Mouse (Mus musculus) kidney, adult 2 months (tissue): ENCODE measurements around the gene Ccdc51. TPM values are rescaled to one million over a fixed set of nuclear protein-coding genes. Genes with fewer than 3 reads are reported as not detected.

ENCODE experiments used
- DNase-seq: peaks from one replicate; pipeline ENCODE4 v3.0.0; 2021
- H3K27ac ChIP-seq: fragments of 200-500 bp; 2 replicates; pipeline ENCODE4 v1.5.1; 2012; ENCODE audit warnings: low read depth, low read length, control low read depth, inconsistent platforms; ENCODE audit not compliant: insufficient read depth
- H3K27me3 ChIP-seq: fragments of 200-500 bp; replicated peaks from 2 replicates; pipeline ENCODE4 v1.6.1; 2012; ENCODE audit warnings: mild to moderate bottlenecking, moderate library complexity, low read length, inconsistent platforms; ENCODE audit not compliant: control insufficient read depth, insufficient read depth
- H3K36me3 ChIP-seq: fragments of 200-500 bp; 2 replicates; pipeline ENCODE4 v1.6.1; 2012; ENCODE audit warnings: mild to moderate bottlenecking, moderate library complexity, low read length, inconsistent platforms; ENCODE audit not compliant: control insufficient read depth, insufficient read depth
- H3K4me1 ChIP-seq: fragments of 200-500 bp; 2 replicates; pipeline ENCODE4 v1.6.1; 2011; ENCODE audit warnings: low read length; ENCODE audit not compliant: control insufficient read depth, insufficient read depth
- H3K4me3 ChIP-seq: fragments of 200-500 bp; 2 replicates; pipeline ENCODE4 v1.5.1; 2011; ENCODE audit warnings: mild to moderate bottlenecking, low read depth, low read length, control low read depth; ENCODE audit not compliant: insufficient read depth
- CTCF ChIP-seq: fragments of 200-500 bp; conservative IDR thresholded peaks from 2 replicates; pipeline ENCODE4 v1.5.1; 2011; ENCODE audit warnings: low read depth, mild to moderate bottlenecking, control low read depth, low read length, moderate library complexity, mixed read lengths; ENCODE audit not compliant: insufficient read depth, insufficient read length
- POLR2A ChIP-seq: fragments of 200-500 bp; IDR thresholded peaks from one replicate; pipeline ENCODE4 v1.6.1; 2011; ENCODE audit warnings: low read depth, low read length, control low read depth
- WGBS: fragments of 180-500 bp; shearing (Covaris S2); methylation state at CpG from one replicate; pipeline ENCODE4 v1.1.7; 2018; 5-methylcytosine and 5-hydroxymethylcytosine counted together
- polyA plus RNA-seq: library from polyadenylated mRNA; depleted of rRNA; stranded (reverse); fragments of >200 nt; gene quantifications from 2 replicates; pipeline ENCODE4 v1.2.3, GENCODE M21; 2012

Ccdc51 gene
- polyA plus RNA-seq, 1 experiment = 11.4 TPM

DNA sequence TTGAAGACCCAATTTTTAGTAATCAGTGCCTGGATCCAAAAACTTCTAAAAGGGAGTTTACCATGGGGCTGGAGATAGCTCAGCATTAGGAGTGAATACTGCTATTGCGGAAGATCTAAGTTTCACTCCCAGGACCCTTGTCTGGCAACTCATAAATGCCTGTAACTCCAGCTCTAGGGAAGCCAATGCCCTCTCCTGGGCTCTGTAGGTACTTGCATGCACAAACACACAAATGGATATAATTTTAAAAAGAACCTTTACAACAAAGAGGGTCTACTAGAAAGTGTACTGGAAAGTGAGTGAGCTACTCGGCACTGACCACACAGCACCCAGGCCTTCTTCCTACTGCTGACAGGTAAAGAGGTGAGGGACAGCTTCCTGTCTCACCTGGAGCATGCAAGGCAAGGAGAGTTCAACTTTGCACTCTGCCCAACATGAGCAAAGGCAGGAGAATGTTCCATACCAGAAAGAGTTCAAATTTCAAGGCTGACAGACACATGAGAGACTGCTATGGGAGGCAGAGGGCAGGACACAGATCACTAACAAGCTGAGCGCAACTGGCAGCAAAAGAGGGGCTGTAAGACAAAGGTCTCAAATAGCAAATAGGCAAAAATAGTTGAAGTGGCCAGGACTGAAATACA is 14.1 kb upstream of the Ccdc51 start:
- TF ChIP-seq POLR2A (no peak), CTCF (0 out of 2 replicates have a peak, but pooled peaks have one; percentile 16)
- no peak overlapping the region for H3K27ac ChIP-seq
- H3K27me3 ChIP-seq = no peaks in the 10 kb centered on the region
- H3K4me1 ChIP-seq = no peaks in the 10 kb centered on the region; the same call in 1 of the 2 replicates
- WGBS = 79% methylated on average over 3 of the region's 3 CpGs
- H3K36me3 ChIP-seq = no peaks in the 10 kb centered on the region; the same call in 1 of the 2 replicates
- no peak overlapping the region for H3K4me3 ChIP-seq
- DNase-seq = peak; percentile 53

DNA sequence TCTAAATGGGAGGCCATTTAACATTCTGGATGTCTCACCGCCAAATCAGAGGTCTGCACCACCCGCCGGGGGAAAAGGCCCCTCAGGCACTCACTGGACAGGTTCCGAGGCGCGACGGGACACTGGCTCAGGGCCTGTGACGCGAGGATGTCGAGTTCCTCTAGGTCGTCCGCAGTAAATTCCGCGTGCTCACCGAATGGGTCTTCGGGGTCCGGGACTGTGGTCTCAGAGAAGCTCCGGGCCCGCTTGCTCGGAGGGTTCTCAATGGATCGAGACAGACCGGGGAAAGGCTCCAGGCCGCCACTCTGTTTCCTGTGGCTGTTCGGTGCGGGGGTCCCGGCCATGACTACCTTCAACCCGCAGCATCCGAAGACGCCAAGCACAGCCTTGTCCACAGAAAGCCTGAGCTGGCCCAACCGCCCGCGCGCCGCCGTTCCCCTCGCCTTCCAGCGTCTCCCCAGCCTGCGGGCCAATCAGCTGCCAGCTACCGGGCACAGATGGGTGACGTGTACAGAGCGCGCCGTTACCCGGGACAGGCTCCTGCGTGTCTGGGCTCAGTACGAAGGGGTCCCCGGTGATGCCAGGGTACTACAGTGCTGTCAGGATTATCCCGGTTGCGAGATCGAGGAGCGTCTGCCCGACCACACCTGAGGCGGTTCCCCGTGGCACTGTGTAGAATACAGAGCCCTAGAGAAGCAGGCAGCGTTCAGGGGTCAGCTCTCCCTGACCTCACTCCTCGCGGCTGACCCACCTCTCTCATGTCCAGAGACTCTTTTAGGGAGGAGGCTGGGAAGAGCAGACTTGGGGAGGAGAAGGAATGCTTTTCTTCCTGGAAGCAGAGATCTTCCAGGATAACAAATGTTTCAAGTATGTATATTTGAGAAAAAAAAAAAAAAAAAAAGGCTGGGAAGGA is 8.4 kb upstream of the Ccdc51 start, which contains the start of gene Atrip:
Gene Atrip (minus strand): TSS at position 464 of the 913 bp plus-strand sequence.
- Histone ChIP-seq H3K36me3 (no peaks in the 10 kb centered on the region; the same call in 1 of the 2 replicates), H3K27ac (peak within 1 kb of the TSS; percentile 58), H3K4me3 (peak within 1 kb of the TSS; percentile 82), H3K4me1 (peaks cover 5% of the 10 kb centered on the region; the same call in 1 of the 2 replicates), H3K27me3 (no peaks in the 10 kb centered on the region)
- WGBS = under 1% methylated on average over 57 of the region's 57 CpGs
- peak; percentile 67 for TF ChIP-seq POLR2A
- no peak for TF ChIP-seq CTCF
- peak; percentile 93 for DNase-seq

GRCm38 (mm10) chr9:109080516-109080915 is 1.8 kb upstream of the Ccdc51 start:
- H3K4me3 ChIP-seq = no peak overlapping the region
- H3K36me3 ChIP-seq = no peaks in the 10 kb centered on the region
- DNase-seq = no peak
- TF ChIP-seq CTCF = no peak
- no peak for TF ChIP-seq POLR2A
- H3K27ac ChIP-seq = no peak overlapping the region
- WGBS = 85% methylated on average over 3 of the region's 3 CpGs
- peaks cover 4% of the 10 kb centered on the region; the same call in 1 of the 2 replicates for H3K4me1 ChIP-seq
- no peaks in the 10 kb centered on the region for H3K27me3 ChIP-seq

- DNase-seq = no peak
- Histone ChIP-seq H3K4me1 (peaks cover 4% of the 10 kb centered on the region; the same call in 1 of the 2 replicates), H3K27ac (0 out of 2 replicates have a peak overlapping the region, but pooled peaks have one; percentile 12), H3K27me3 (no peaks in the 10 kb centered on the region), H3K36me3 (no peaks in the 10 kb centered on the region), H3K4me3 (peak overlapping the region; percentile 53)
- TF ChIP-seq CTCF (no peak), POLR2A (no peak)
- WGBS = 3% methylated on average over 11 of the region's 11 CpGs
These were observed 557 bp upstream of the Ccdc51 start for GRCm38 (mm10) chr9:109081749-109082123.

GRCm38 (mm10) chr9:109084922-109085321 is 2.6 kb downstream of the Ccdc51 start:
- Histone ChIP-seq H3K36me3 (no peaks in the 10 kb centered on the region), H3K27me3 (no peaks in the 10 kb centered on the region), H3K27ac (no peak overlapping the region), H3K4me1 (peaks cover 4% of the 10 kb centered on the region; the same call in 1 of the 2 replicates), H3K4me3 (no peak overlapping the region)
- 18% methylated on average over 2 of the region's 2 CpGs for WGBS
- no peak for TF ChIP-seq POLR2A
- peak; percentile 59 for TF ChIP-seq CTCF
- DNase-seq = no peak

- H3K4me3 ChIP-seq = no peak overlapping the region
- TF ChIP-seq CTCF (peak; percentile 61), POLR2A (no peak)
- WGBS = 9% methylated on average over 5 of the region's 5 CpGs
- peak; percentile 52 for DNase-seq
- no peak overlapping the region for H3K27ac ChIP-seq
- H3K4me1 ChIP-seq = peaks cover 4% of the 10 kb centered on the region
- no peaks in the 10 kb centered on the region for H3K36me3 ChIP-seq
- H3K27me3 ChIP-seq = no peaks in the 10 kb centered on the region
These were observed 5.7 kb downstream of the Ccdc51 start for GRCm38 (mm10) chr9:109087987-109088386.

GRCm38 (mm10) chr9:109090446-109090845 is 8.2 kb downstream of the Ccdc51 start:
- 52% methylated on average over 15 of the region's 15 CpGs for WGBS

More at GRCm38 (mm10) chr9:109090446-109090845, 8.2 kb downstream of the Ccdc51 start:
- H3K27me3 ChIP-seq = no peaks in the 10 kb centered on the region
- H3K36me3 ChIP-seq = no peaks in the 10 kb centered on the region
- no peak overlapping the region for H3K4me3 ChIP-seq
- H3K27ac ChIP-seq = no peak overlapping the region
- TF ChIP-seq POLR2A (no peak), CTCF (no peak)
- H3K4me1 ChIP-seq = peaks cover 16% of the 10 kb centered on the region
- DNase-seq = no peak
